Mouse (Mus musculus): ENCODE measurements around the gene Calm1.
A peak's percentile ranks its signal among the peaks of the same experiment; 100 is the strongest.

GRCm38 (mm10) chr12:100198967-100199660, at the start of gene Calm1:
- peak; percentile 39; the same call in 1 of the 2 replicates for TF ChIP-seq CTCF (IDR thresholded peaks at IDR 0.05)
- TF ChIP-seq EP300 (IDR thresholded peaks at IDR 0.05): no peak
